Mouse (Mus musculus) adrenal gland, postnatal 25 days (tissue): ENCODE results near the gene Ezh1. TPM values are rescaled to one million over a fixed set of nuclear protein-coding genes. Genes with fewer than 3 reads are reported as not detected.

Experiments used
- DNase-seq: peaks from one replicate; pipeline ENCODE4 v3.0.0; 2021; ENCODE audit warnings: mixed read lengths
- long read RNA-seq: library from polyadenylated mRNA; stranded (forward); transcript quantifications from one replicate; pipeline ENCODE4 v2.0.0, GENCODE M21; 2021
- total RNA-seq: library from RNA; stranded (reverse); gene quantifications from 2 replicates; pipeline ENCODE4 v1.2.3, GENCODE M21; 2021

The Ezh1 gene
- 37.3 and 49.6 TPM in 2 replicates for total RNA-seq
- long read RNA-seq, full-length matches to known transcripts = 1 of 29 reads
- long read RNA-seq, partial matches to known transcripts = 22 of 29 reads
- long read RNA-seq, other reads (novel, unspliced or antisense) = 6 of 29 reads

DNA sequence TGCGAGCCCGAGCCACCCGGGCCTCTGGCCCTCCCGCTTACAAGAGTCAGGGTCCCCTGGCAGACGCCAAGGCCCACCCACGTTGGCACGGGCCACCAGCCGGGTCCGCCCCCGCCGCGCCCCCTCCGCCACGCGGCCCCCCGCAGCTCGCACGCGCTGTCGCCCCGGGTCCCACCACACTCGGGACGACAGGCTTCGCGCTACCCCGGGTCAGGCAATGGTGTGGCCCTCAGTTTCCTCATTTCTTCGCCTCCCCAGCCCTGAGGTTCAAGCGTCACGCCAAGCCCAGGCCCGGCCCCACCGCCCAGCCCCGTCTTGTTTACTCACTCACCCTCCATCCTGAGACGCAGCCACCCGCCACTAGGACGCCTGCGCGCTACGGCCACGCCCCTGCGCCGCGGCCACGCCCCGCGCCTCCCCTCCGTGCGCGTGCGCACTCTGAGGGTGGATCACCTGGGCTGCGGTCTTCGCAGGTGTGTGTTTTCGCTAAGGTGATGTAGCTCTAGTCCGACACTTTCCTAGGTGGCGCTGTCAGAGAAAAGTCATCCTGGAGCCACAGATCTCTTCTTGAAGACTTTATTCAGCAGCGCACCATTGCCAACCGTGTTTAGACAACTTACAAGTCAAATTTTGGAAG lies at the start of gene Ezh1:
Ezh1 (minus strand) TSS at position 399 of the 637 bp plus-strand sequence.
- peak; percentile 90 for DNase-seq

DNA sequence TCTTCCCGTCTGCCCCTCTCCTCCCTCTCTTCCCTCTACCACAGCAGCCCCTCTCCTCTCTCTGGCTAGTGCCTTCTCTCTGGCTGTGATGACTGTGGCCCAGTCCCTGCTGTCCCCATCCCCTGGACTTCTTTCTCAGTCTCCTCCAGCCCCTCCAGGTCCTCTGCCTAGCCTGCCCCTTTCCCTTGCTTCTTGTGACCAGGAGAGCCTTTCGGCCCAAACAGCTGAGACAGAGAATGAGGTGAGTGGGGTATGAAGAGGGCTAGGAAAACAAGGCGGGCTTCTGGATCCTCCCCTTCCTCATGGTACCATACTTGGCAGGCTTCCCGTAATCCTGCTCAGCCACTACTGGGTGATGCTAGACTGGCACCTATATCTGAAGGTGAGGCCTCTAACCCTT lies 49.0 kb upstream of the Ezh1 start:
- no peak for DNase-seq

DNA sequence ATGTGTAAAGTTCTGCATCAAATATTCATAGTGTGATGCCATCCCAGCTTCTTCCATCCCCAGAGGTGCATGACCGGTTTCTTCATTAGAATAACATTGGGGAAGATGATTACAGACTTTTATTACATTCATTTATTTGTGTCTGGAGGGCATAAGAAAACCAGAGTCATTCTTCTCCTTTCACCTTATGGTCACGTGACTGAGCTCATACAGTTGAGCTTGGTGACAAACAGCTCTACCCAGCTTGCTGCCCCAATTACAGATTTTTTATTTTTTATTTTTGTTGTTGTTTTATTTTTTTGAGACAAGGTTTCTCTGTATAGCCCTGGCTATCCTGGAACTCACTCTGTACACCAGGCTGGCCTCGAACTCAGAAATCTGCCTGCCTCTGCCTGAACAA lies 46.2 kb upstream of the Ezh1 start:
- no peak for DNase-seq

DNA sequence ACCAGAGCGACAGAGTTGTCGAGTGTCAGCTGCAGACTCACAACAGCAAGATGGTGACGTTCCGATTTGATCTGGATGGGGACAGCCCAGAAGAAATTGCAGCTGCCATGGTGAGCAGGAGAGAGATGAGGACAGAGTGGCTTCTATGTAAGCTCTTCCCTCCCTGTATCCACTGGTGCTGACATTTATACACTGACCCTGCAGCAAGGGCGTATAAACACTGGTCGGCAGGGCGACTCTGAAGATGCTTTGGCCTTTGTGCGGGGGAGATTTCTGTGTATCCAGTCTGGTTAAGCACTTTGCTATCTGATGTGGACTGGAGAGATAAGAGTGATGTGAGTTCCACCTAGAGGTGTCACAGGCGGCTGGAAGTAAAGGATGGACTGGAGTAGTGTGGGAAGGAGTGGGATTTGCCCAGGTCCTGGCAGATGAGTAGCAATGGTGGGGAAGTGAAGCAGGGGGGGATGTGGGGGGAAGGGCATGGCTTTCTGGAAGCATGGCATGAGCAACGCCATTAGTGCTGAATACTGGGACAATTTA lies 43.4 kb upstream of the Ezh1 start:
- no peak for DNase-seq

DNA sequence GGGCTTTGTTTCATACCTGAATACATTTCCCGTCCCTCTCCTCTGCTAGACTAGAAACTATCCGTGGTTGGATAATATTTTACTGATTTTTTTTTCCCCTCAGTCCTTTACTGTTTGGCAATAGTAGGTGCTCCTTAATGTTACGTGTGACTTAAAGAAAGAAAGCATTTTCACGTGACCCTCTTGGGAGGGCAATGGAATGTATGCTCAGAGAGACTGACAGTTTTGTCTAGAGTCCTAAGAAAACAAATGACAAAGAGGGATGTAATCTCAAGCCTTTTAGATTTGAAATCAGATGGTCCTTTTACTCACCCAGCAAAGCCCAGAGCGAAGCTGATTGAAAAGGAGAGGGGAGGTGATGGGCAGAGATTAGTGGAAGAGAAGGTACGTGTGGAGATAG lies 39.6 kb upstream of the Ezh1 start:
- DNase-seq = no peak

DNA sequence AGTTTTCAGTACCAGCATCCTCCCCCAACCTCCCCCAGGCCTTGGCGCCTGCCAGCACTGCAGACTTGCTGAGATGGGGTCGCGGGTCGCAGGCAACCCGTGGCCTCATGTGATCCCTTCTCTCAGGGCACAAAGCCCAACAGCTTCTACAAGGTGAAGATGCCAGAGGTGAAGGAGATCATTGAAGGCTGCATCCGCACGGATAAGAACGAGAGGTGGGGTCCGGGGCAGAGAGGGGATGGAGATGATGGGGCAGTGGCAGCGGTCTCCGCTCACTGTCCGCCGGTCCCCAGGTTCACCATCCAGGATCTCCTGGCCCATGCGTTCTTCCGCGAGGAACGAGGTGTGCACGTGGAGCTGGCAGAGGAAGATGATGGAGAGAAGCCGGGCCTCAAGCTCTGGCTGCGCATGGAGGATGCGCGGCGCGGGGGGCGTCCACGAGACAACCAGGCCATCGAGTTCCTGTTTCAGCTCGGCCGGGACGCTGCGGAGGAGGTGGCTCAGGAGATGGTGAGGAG lies 38.8 kb upstream of the Ezh1 start:
- DNase-seq = no peak

DNA sequence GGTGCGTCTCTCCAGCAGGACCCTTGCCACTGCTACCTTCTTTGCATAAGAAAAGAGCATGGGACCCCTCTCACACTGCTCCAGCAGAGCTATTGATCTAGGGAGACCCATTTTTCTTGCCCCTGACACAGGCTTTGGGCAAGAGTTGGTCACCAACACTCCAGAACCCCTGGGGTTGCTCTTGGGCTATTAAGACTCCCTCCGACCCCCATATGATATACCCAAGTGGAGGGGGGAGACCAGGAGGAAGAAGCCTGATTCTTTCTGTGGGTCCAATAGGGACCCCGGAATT lies 37.7 kb upstream of the Ezh1 start:
- DNase-seq = no peak

DNA sequence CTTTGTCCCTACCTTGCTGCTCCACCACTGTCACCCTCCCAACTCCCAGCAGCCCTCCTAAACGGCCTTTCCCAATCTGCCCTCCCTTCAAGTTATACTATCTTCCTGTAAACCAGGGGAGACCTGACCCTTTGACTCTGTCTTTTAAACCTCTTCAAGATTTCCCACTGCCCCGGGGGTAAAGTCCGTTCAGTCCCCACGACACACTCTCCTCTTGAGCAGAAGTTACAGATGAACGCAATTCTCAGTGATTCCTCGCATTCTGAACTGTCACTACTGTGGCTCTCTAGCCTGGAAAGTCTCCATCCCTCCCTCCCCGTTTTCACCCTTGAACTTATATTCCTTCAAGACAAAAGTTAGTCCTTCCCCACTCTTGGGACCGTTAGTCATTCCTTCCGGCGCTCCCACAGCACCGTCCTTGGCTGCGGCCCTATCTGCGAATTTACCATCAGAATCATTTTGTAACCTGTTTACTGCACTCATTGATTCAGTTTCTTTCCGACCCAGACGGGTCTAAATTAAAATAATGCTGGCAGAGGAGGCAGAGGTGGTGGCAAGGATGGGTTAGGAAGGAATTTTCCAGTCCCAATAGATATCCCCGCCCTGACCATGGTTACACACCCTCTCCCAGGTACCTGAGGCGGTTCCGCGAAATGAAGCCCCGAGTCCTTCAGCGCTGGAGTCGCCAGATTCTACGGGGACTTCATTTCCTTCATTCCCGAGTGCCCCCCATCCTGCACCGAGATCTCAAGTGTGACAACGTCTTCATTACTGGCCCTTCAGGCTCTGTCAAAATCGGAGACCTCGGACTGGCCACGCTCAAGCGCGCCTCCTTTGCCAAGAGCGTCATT lies 37.1 kb upstream of the Ezh1 start:
- DNase-seq = no peak

DNA sequence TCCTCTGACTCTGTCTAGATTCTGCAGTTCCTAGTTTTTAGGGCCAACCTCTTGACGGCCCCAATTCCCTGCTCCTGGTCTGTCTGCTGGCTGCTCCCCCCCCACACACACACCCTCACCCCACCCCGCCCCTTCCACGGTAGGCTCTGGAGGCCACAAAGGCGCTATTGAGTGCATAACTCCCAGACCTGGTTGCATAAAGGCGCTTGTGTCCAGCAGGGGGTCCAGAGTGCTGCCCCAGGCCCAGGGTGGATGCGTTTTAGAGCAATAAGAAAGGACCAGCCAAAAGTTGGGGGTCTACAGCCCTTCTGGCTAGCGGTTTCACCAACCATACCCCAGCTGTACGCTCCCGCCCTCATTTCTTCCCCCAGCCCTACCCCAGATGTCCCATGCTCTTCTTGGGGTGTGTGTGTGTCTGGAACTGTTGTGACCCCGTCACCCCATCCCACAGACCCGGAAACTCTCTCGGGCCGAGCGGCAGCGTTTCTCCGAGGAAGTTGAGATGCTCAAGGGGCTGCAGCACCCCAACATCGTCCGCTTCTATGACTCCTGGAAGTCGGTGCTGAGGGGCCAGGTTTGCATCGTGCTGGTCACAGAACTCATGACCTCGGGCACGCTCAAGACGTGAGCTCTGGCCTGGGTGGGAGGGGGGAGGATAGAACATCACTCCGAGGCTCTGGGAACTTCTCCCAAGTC lies 36.2 kb upstream of the Ezh1 start:
- no peak for DNase-seq

DNA sequence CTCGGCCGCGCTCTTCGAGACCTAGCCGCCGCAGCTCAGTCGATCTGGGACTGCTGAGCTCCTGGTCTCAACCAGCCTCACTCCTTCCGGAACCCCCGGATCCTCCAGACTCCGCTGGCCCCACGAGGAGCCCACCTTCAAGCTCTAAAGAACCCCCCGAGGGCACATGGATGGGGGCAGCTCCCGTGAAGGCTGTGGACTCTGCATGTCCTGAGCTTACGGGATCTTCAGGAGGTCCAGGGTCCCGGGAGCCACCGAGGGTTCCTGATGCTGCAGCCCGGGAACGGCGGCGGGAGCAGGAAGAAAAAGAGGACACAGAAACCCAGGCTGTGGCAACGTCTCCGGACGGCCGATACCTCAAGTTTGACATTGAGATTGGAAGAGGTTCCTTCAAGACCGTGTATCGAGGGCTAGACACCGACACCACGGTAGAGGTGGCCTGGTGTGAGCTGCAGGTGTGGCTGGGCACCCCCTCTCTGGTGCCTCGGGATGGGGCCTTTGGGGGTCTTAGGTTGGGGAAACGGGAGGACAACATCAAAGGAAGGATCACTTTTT lies 34.6 kb upstream of the Ezh1 start:
- DNase-seq = no peak

DNA sequence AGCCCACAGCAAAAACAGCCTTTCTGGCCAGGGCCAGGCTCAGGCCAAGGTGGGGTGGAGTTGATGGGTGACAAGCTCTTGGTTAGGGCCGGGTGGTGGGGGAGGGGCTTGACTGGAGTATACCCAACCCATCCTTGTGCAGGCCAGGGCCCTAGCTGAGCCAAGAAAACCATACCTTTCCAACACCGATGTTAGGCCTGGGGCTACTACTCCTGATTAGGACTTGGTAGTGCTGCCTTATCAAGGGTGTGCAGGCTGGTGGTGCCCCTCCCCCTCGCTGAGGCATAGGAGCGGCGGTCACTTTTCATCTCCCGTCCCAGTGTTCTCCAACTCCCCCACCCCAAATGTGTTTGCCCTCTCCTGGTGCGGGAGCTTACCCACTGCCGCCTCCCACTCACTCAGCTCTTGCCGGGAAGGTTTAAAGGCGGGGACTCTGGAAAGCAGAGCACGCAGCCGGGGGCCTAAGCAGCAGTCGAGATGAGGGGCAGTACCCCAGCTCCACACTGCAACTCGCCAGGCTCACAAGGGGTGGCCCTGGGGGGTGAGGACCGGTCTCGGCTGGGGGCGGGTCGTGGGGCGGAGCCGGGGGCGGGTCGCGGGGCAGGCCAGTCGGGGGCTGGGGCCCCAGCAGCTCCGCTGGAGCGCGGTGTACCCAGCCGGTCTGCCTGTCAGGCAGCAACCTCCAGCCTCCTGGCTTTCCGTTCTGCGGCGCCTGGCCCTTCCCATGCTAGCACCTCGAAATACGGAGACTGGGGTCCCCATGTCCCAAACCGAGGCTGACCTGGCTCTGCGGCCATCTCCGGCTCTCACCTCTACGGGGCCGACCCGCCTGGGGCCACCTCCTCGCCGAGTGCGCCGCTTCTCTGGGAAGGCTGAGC lies 33.9 kb upstream of the Ezh1 start, which contains the start of gene Wnk4:
Wnk4 (plus strand) TSS at position 620 of the 878 bp plus-strand sequence.
- DNase-seq = peak; percentile 75

DNA sequence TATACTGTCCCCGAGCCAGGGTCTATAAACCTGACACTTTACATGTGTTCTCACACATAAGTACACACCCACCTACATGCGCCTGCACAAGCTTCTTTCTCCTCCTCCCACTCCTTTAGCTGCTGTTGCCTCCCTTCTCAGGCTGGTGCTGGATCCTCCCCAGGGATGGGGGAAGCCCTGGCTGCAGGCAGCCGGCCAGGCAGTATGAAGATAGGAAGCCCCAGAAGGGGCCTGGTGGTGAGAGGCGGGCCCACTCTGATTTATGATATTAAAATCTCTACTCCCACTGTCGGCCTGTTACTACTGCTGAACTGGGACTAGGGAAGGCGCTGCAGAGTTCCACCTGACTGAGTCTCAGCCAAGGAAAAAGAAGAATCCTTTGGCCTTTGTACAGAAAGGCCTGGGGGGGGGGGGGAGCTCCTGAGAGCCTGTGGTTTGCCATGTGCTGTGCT lies 33.0 kb upstream of the Ezh1 start:
- DNase-seq = no peak

DNA sequence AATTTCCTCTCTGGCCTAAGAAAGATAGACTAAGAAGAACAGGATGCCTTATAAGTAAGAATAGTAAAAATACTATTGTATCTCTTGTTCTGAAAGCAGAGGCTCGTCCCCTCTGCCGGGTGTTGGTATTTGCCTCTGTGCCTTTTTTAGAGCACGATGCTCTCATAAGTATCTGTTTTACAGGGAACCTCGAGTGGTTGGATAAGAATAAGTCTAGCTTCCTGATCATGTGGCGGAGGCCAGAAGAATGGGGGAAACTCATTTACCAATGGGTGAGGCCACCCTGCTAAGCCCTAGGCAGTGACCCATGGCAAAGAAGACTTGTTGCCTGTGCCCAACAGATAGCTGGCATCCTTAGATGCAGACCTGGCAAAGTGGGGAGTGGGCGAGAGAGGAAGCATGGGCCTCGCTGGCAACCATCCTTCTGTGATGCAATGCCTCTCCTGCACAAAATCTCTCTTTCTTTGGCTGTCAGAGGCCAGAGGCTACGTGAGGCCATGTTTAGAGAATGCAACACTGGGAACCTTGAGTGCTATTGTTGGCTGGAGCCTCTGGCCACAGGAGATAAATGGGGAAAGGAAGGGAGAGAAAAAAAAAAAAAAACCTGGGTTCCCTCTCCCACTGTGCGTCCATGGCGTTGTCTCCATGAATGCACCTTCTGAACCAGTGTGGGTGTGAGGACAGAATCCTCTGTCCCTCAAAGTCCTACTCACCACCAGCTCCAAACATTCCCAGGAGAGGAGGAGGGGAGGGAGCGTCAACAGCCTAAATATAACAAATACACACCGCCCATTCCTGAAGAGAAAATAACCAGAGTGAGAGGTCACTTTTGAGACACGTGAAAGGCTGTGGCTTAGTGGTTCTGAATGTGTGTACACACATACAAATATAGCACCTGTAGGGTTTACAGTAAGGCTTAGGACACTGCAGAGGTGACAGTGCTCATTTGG lies 29.8 kb upstream of the Ezh1 start:
- DNase-seq = no peak

DNA sequence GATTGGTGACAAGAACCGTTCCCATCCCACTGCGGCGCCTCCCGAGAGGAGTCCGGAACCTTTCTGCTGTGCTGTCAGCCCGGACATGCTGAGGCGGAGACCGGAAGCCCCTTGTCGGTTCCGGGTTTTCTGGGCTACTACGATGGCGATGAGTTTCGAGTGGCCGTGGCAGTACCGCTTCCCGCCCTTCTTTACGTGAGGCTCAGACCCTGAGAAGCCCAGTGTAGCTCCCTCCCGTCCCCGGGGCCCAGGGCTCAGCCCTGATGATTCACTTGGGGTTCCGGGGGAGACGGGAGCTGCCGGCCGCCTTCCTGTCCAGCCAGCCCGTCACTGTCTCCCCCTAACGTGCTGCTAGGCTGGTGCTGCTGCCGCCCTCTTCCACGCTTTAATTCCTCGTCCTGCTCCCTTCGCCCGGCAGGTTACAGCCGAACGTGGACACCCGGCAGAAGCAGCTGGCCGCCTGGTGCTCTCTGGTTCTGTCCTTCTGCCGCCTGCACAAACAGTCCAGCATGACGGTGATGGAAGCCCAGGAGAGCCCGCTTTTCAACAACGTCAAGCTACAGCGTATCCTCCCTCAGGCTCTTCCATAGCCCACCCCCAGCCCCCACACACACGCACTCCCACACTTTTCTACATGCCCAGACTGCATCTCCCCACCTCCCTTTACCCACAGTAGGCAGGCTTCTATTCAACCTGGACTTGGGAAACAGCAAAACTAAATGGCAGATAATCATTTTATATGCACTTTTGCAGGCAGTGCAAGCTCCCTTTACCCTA lies 27.5 kb upstream of the Ezh1 start, which contains the start of gene Vps25:
Vps25 (plus strand) TSS at position 95 of the 777 bp plus-strand sequence.
- peak; percentile 83 for DNase-seq

DNA sequence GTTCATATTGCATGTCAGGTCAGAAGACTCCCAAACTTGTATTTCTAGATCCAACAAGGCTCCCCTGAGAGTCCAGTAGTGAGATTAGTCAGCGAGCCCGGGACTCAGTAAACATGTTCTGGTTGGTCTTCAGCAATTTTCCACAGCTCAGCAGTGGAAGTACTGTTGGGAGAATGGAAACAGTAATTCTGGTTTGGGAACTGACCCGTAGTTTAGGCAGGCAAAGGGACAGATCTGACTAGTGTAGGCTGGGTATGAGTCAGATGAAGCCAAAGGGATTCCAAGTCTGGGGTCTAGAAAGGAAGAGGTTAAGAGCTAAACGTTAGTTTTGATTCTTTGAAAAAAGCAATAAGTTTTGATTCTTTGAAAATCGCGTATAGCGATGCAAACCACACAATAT lies 26.7 kb upstream of the Ezh1 start:
- no peak for DNase-seq

DNA sequence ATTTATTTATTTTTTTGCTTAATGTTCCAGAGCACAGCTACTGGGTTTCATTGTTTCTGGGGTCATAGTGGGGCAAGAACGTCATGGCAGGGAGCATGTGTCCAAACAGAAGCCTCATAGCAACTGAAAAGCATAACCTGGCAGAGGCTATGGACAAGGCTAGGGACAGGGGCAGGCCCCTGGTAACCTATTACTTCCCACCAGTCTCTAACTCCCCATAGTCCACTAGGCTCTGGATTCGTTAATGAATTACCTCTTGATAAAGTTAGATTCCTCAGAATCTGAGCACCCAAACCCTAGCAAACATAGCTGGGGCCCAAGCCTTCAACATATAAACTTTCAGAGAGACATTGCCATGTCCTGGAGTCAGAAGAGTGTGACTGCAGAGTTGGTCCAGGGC lies 24.8 kb upstream of the Ezh1 start:
- DNase-seq = no peak

DNA sequence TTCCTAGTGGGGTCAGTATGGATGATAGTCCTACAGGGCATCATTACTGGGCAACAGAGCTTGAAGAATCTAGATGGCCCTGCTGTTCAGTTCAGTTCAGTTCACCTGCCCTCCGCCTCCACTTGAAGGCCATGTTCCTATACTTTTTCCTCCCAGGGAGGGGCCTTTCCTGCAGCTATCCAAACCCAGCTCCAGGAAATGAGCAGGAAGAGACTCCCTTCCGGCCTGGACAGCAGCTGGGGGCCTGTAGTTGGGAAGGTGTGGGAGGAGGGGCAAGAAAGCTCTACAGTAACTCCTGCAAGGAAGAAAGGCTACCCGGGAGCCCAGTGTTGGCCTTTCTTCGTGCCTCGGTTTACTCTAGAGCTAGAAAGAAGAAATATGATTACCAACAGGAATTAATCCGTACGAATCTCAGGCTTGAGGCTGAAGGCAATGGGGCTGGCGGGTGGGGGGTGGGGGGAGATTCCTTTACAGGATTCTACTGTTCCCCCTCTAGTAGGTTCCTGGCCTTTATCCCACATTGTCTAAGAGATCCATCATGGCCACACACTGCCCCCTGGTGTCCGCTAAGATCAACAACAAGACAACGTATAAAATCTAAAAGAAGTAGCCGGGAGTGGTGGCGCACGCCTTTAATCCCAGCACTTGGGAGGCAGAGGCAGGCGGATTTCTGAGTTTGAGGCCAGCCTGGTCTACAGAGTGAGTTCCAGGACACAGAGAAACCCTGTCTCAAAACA lies 22.2 kb upstream of the Ezh1 start:
- peak; percentile 74 for DNase-seq

DNA sequence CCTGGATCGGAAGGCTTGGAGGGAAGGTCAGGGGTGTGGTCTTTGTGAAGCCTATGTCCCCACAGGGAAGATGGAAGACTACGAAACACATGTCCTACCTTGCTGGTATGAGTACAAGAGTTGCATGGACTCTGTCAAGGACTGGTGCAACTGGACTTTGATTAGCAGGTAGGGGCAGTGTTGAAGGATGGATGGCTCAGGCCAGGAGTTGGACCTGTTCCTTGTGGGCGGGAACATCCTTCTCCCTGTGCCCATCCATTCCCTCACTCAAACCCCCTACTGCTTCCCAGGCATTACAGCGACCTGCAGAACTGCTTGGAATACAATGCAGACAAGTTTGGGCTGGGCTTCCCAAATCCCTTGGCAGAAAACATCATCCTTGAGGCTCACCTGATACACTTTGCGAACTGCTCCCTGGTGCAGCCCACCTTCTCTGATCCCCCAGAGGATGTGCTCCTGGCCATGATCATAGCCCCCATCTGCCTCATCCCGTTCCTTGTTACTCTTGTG lies 21.3 kb upstream of the Ezh1 start:
- no peak for DNase-seq
